Mouse (Mus musculus) megakaryocyte, embryonic 14.5 days (primary cell): Measurements from ENCODE around the gene Rap1gap.

Experiments
- FLI1 ChIP-seq: IDR thresholded peaks from 2 replicates; pipeline ENCODE4 v1.6.1; 2012; ENCODE audit warnings: low read length, inconsistent platforms, mixed read lengths
- GATA1 ChIP-seq: IDR thresholded peaks from 3 replicates; pipeline ENCODE4 v1.6.1; 2012; ENCODE audit warnings: mixed read lengths, low read length, inconsistent platforms, borderline replicate concordance

DNA sequence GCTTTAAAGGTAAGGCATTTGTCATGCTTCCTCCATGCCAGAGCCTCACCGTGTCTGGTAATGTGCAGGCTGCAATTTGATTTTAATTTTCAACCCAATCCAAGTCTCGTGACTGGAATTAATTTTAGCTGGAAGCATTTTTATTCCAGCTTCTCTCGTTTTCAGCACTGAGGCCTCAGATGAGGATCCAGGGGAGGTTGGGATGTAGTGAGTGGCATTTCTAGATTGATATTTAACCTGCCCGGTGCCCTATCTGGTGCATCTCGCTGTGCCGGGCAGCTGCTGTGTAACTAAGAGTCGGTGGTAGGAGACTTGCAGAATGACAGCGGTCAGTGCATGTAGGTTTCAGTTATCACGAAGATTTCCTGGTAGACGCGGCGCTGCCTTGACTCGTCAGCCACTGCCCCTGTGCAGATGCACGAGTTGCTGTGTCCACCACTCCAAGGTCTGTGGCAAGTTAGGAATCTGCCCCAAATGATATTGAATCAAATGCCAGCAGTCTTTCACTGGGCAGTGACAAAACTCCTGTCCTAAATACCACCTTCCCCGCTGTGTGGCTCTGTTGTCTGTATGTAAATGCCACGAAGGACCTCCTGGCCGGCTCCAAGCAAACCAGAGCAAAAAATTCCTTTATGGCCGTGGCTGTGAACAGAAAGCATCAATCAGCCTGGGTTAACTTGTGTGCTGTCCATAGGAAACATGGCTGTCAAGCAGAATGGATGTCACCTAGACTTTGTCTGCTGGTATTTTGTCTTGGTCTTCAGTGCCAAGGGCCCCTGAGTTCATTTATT, 9.1 kb upstream of the Rap1gap start:
- no peak for TF ChIP-seq GATA1
- no peak for TF ChIP-seq FLI1
